Mouse (Mus musculus) liver, embryonic 14.5 days (tissue): Measurements from ENCODE around the gene Zfp933.

Experiments used
- CTCF ChIP-seq: IDR thresholded peaks from 2 replicates; pipeline ENCODE4 v1.5.1; 2016; ENCODE audit warnings: antibody characterized with exemption, low read depth, control low read depth
- EP300 ChIP-seq: IDR thresholded peaks from 2 replicates; pipeline ENCODE4 v1.6.1; 2016; ENCODE audit warnings: antibody characterized with exemption, low read depth

DNA sequence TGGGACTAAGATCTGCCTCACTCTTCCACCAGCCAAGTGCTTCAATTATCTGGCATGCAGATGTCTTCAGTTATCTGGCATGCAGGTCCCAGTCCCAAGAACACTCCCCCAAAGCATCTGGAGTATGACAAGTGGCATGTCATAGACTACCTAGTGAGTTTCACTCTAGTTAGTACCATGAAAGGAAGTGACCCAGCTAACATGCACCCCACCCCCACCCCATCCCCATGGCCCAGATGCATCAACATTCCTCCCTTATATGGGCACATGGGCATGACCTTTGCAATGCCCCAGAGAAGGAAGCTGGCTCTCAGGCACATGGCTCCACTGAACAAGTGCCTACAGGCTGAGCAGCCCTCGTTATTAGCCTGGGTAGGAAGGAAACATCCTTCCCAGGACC is 48.2 kb upstream of the Zfp933 start:
- TF ChIP-seq CTCF (no peak), EP300 (no peak)
